Mouse (Mus musculus) kidney, embryonic 16.5 days (tissue): ENCODE data around the gene Arhgap33. TPM values are rescaled to one million over a fixed set of nuclear protein-coding genes. Genes with fewer than 3 reads are reported as not detected.

Experiments used
- ATAC-seq: fragments of 200-750 bp; cut with Nextera tagmentation; 2 replicates; pipeline ENCODE4 v1.8.0; 2017; ENCODE audit warnings: moderate TSS enrichment; ENCODE audit not compliant: low FRiP score, low TSS enrichment
- H3K27ac ChIP-seq: fragments of 300-500 bp; sonication (generic); 2 replicates; pipeline ENCODE4 v1.5.1; 2014; ENCODE audit warnings: low read length
- H3K27me3 ChIP-seq: fragments of 300-500 bp; sonication (generic); 2 replicates; pipeline ENCODE4 v1.6.1; 2014; ENCODE audit warnings: low read length, control low read depth, mixed read lengths; ENCODE audit not compliant: insufficient read depth
- H3K36me3 ChIP-seq: fragments of 300-500 bp; sonication (generic); 2 replicates; pipeline ENCODE4 v1.6.1; 2014; ENCODE audit warnings: low read length, control low read depth, mixed read lengths; ENCODE audit not compliant: insufficient read depth
- H3K4me1 ChIP-seq: fragments of 300-500 bp; sonication (generic); 2 replicates; pipeline ENCODE4 v1.6.1; 2014; ENCODE audit warnings: low read length, control low read depth, mixed read lengths; ENCODE audit not compliant: insufficient read depth
- H3K4me2 ChIP-seq: fragments of 300-500 bp; sonication (generic); replicated peaks from 2 replicates; pipeline ENCODE4 v1.6.1; 2014; ENCODE audit warnings: low read depth, low read length
- H3K4me3 ChIP-seq: fragments of 300-500 bp; sonication (generic); 2 replicates; pipeline ENCODE4 v1.5.1; 2014; ENCODE audit warnings: mild to moderate bottlenecking, low read length
- H3K9ac ChIP-seq: fragments of 300-500 bp; sonication (generic); replicated peaks from 2 replicates; pipeline ENCODE4 v1.6.1; 2014; ENCODE audit warnings: low read length
- H3K9me3 ChIP-seq: fragments of 300-500 bp; sonication (generic); 2 replicates; pipeline ENCODE4 v1.6.1; 2016; ENCODE audit warnings: low read length, control low read depth
- WGBS: fragments of 180-500 bp; shearing (Covaris S2); extraction: QIAGEN DNeasy Blood & Tissue Kit; methylation state at CpG from one replicate; pipeline ENCODE4 v1.1.7; 2014; 5-methylcytosine and 5-hydroxymethylcytosine counted together
- polyA plus RNA-seq: library from polyadenylated mRNA; unstranded; fragments of >200 nt; fragmentation: Nextera tagmentation; extraction: Ambion mirVana; gene quantifications from 2 replicates; pipeline ENCODE4 v1.2.1, GENCODE M21; 2015

The Arhgap33 gene
- polyA plus RNA-seq, 1 experiment from 2014 or later = 12.0 TPM

GRCm38 (mm10) chr7:30553810-30554584, 19.1 kb upstream of the Arhgap33 start:
- Histone ChIP-seq H3K27ac (no peak overlapping the region), H3K4me1 (peaks cover 34% of the 10 kb centered on the region), H3K9ac (peak overlapping the region; percentile 84; the same call in 1 of the 2 replicates), H3K4me3 (peak overlapping the region; percentile 76), H3K9me3 (no peaks in the 10 kb centered on the region), H3K36me3 (peaks cover 34% of the 10 kb centered on the region), H3K27me3 (no peaks in the 10 kb centered on the region), H3K4me2 (peak overlapping the region; percentile 95)
- 83% methylated on average over 22 of the region's 22 CpGs for WGBS
- ATAC-seq = no peak

GRCm38 (mm10) chr7:30553021-30553589, 18.2 kb upstream of the Arhgap33 start:
- Histone ChIP-seq H3K9me3 (no peaks in the 10 kb centered on the region), H3K27me3 (no peaks in the 10 kb centered on the region), H3K4me3 (peak overlapping the region; percentile 76), H3K4me2 (peak overlapping the region; percentile 95), H3K27ac (peak overlapping the region; percentile 99), H3K9ac (peak overlapping the region; percentile 84), H3K36me3 (peaks cover 36% of the 10 kb centered on the region), H3K4me1 (peaks cover 25% of the 10 kb centered on the region)
- 2% methylated on average over 23 of the region's 23 CpGs for WGBS
- ATAC-seq = peak; percentile 23; the same call in 1 of the 2 replicates

- H3K4me2 ChIP-seq = peak within 1 kb of the TSS; percentile 95
- peak within 1 kb of the TSS; percentile 87 for H3K9ac ChIP-seq
- H3K36me3 ChIP-seq = peaks cover 39% of the 10 kb centered on the region
- no peaks in the 10 kb centered on the region for H3K27me3 ChIP-seq
- peak within 1 kb of the TSS; percentile 76 for H3K4me3 ChIP-seq
- 1% methylated on average over 44 of the region's 44 CpGs for WGBS
- no peaks in the 10 kb centered on the region for H3K9me3 ChIP-seq
- H3K27ac ChIP-seq = peak within 1 kb of the TSS; percentile 99
- peaks cover 21% of the 10 kb centered on the region for H3K4me1 ChIP-seq
- ATAC-seq = peak; percentile 95
Measured at GRCm38 (mm10) chr7:30552102-30553020, 17.5 kb upstream of the Arhgap33 start, which contains the start of the genes Hspb6 and Proser3. Gene Hspb6, plus strand, starts transcription at chr7:30552178. Gene Proser3, minus strand, starts transcription at chr7:30552299.

GRCm38 (mm10) chr7:30551445-30552101, 16.7 kb upstream of the Arhgap33 start:
- H3K4me3 ChIP-seq = peak overlapping the region; percentile 76
- WGBS = 3% methylated on average over 10 of the region's 10 CpGs
- peak overlapping the region; percentile 99 for H3K27ac ChIP-seq
- no peaks in the 10 kb centered on the region for H3K9me3 ChIP-seq
- peak; percentile 66 for ATAC-seq
- H3K9ac ChIP-seq = peak overlapping the region; percentile 87
- H3K36me3 ChIP-seq = peaks cover 37% of the 10 kb centered on the region
- no peaks in the 10 kb centered on the region for H3K27me3 ChIP-seq
- H3K4me1 ChIP-seq = peaks cover 21% of the 10 kb centered on the region
- H3K4me2 ChIP-seq = peak overlapping the region; percentile 95

GRCm38 (mm10) chr7:30550603-30551002, 15.7 kb upstream of the Arhgap33 start:
- Histone ChIP-seq H3K4me2 (no peak overlapping the region), H3K27ac (no peak overlapping the region), H3K9me3 (no peaks in the 10 kb centered on the region), H3K27me3 (no peaks in the 10 kb centered on the region), H3K4me1 (peaks cover 21% of the 10 kb centered on the region), H3K4me3 (no peak overlapping the region), H3K36me3 (peaks cover 37% of the 10 kb centered on the region), H3K9ac (no peak overlapping the region)
- WGBS = 100% methylated on average over 1 of the region's 1 CpGs
- ATAC-seq = no peak

GRCm38 (mm10) chr7:30549880-30550279, 15.0 kb upstream of the Arhgap33 start:
- Histone ChIP-seq H3K4me3 (no peak overlapping the region), H3K9me3 (no peaks in the 10 kb centered on the region), H3K4me1 (peaks cover 21% of the 10 kb centered on the region), H3K36me3 (peaks cover 32% of the 10 kb centered on the region), H3K9ac (no peak overlapping the region), H3K27ac (no peak overlapping the region), H3K4me2 (no peak overlapping the region), H3K27me3 (no peaks in the 10 kb centered on the region)
- ATAC-seq = no peak
- WGBS = 83% methylated on average over 2 of the region's 2 CpGs

GRCm38 (mm10) chr7:30544327-30544726, 9.5 kb upstream of the Arhgap33 start:
- 89% methylated on average over 2 of the region's 2 CpGs for WGBS

GRCm38 (mm10) chr7:30540572-30540971, 5.7 kb upstream of the Arhgap33 start:
- H3K9ac ChIP-seq = no peak overlapping the region

More at GRCm38 (mm10) chr7:30544327-30544726, 9.5 kb upstream of the Arhgap33 start:
- H3K27ac ChIP-seq = no peak overlapping the region
- no peaks in the 10 kb centered on the region for H3K27me3 ChIP-seq
- H3K36me3 ChIP-seq = peaks cover 42% of the 10 kb centered on the region
- no peaks in the 10 kb centered on the region for H3K4me1 ChIP-seq
- no peak for ATAC-seq
- H3K4me2 ChIP-seq = no peak overlapping the region
- H3K4me3 ChIP-seq = no peak overlapping the region
- H3K9ac ChIP-seq = no peak overlapping the region
- no peaks in the 10 kb centered on the region for H3K9me3 ChIP-seq

More at GRCm38 (mm10) chr7:30540572-30540971, 5.7 kb upstream of the Arhgap33 start:
- no peak overlapping the region for H3K4me3 ChIP-seq
- ATAC-seq = no peak
- H3K27ac ChIP-seq = no peak overlapping the region
- 93% methylated on average over 7 of the region's 7 CpGs for WGBS
- H3K27me3 ChIP-seq = no peaks in the 10 kb centered on the region
- no peak overlapping the region for H3K4me2 ChIP-seq
- H3K36me3 ChIP-seq = peaks cover 31% of the 10 kb centered on the region
- no peaks in the 10 kb centered on the region for H3K9me3 ChIP-seq
- H3K4me1 ChIP-seq = peaks cover 3% of the 10 kb centered on the region; the same call in 1 of the 2 replicates
